Mouse (Mus musculus) CD4-positive helper T cell, adult 2 months (primary cell): Measurements from ENCODE around the gene Brd4.

ENCODE experiments used
- DNase-seq: peaks from one replicate; pipeline ENCODE4 v3.0.0-alpha.2; 2012; ENCODE audit warnings: low read depth, missing footprints, low spot score

Brd4 gene

DNA sequence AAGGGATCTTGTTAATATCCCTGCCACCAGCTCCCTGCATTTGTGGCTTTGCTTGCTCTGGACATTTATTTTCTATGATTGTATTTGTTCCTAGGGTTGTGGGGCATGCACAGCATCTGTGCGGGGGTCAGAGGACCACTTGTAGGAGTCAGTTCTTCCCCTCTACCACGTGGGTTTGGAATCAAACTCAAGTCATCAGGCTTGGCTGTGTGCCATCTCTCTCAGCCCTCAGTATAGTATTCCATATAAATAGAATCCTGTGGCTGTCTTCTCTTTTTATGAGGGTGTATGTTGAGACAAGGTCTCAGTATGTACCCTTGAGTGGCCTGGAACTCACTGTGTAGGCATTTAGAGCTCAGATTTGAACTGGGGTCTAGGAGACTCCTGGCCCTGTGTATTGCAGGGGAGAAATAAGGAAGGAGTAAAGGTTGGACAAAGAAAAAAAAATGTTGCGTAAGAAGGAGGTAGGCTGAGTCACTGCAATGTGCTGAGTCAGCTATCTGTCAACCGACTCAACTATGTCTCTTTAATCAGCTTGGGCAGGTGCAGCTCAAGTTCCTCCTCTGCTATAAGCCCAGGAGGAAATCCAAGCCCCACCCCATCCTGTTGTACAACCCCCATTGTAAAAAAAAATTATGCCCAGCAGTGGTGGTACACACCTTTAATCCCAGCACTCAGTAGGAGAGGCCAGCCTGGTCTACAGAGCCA is 114.8 kb downstream of the Brd4 start:
- DNase-seq, result no peak

DNA sequence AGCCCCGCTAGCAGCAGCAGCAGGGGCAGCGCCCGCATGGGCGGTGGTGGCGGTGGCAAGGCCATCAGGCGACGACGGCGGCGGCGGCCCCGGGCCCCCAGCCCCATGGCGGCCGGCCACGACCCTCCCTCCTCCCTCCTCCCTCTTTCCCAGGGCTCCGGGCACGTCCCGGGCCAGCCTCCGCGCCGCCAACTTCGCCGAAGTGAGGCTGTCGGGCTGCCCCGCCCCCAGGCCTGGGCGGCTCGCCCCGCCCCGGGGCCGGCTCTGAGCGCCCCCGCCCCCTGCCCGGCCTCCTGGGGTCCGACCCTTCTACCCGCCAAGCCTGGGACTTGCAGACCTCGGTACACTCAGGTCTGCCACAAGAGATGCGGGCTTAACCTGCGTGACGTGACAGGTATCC is 117.8 kb downstream of the Brd4 start, which contains the start of gene Notch3:
Gene Notch3 (minus strand): TSS at position 166 of the 400 bp plus-strand sequence.
- peak; percentile 41 for DNase-seq

GRCm38 (mm10) chr17:32165803-32166595 is 118.5 kb downstream of the Brd4 start:
- DNase-seq, result peak; percentile 69

GRCm38 (mm10) chr17:32165266-32165802 is 119.2 kb downstream of the Brd4 start:
- DNase-seq, result no peak

- DNase-seq, result no peak
Observed at GRCm38 (mm10) chr17:32164780-32165179, 119.7 kb downstream of the Brd4 start.

- DNase-seq, result no peak
Observed at GRCm38 (mm10) chr17:32163910-32164650, 120.4 kb downstream of the Brd4 start.

GRCm38 (mm10) chr17:32162112-32162850 is 122.2 kb downstream of the Brd4 start:
- peak; percentile 66 for DNase-seq

DNA sequence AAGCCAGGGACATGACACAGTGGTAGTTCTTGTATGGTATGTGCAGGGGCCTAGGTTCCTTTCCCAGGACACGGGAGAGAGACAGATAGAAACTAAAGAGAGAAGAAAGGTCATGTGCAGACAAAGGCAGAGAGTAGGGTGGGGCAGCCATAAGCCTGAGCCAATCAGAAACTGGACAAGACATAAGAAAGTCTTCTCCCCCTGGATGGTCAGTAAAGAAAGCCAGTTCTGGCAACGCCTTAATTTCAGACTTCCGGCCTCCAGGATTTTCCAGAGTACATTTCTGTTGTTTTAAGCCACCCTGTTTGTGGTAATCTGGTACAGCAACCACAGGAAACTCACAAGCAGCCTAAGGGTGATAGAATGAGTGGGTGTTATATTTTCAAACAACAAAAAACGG is 123.6 kb downstream of the Brd4 start:
- DNase-seq, result no peak

- DNase-seq, result no peak
Observed at GRCm38 (mm10) chr17:32158841-32159240, 125.7 kb downstream of the Brd4 start.

GRCm38 (mm10) chr17:32146718-32147117 is 137.8 kb downstream of the Brd4 start:
- DNase-seq, result no peak
